Mouse (Mus musculus) heart, postnatal 0 days (tissue): ENCODE measurements around the gene Hunk.

Source experiments
- CTCF ChIP-seq: IDR thresholded peaks from 2 replicates; pipeline ENCODE4 v1.5.1; 2016; ENCODE audit warnings: antibody characterized with exemption, control low read depth, low read depth
- EP300 ChIP-seq: IDR thresholded peaks from 2 replicates; pipeline ENCODE4 v1.6.1; 2016; ENCODE audit warnings: antibody characterized with exemption, low read depth

DNA sequence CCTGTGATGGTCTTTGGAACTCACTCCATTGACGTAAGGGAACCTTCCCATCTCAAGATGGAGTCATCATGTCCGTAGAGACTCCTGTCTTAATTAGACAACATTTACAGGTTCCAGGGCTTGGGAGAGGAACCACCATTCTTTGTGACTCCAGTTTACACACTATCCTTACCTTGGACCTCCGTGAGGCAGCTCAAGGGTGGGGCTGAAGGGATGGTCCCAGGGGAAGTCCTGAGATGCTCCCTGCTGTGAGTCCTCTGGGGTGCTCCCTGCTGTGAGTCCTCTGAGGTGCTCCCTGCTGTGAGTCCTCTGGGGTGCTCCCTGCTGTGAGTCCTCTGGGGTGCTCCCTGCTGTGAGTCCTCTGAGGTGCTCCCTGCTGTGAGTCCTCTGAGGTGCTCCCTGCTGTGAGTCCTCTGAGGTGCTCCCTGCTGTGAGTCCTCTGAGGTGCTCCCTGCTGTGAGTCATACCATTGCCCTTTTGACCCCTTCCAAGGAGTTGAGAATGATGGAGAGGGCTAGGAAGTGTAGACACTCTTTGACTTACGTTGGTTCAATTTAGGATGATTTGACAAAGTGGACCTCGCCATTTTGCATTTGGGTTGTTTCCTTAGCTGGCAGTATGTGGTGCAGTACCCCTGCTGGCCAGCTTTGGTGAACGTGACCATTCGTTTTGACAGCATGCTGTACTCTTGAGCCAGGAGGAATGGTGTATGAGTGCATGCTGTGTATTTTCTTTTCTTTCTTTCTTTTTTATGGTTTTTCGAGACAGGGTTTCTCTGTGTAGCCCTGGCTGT, 42.2 kb downstream of the Hunk start:
- TF ChIP-seq EP300 = no peak
- no peak for TF ChIP-seq CTCF
